Mouse (Mus musculus): ENCODE data around the gene Ifnar1. TPM values are rescaled to one million over a fixed set of nuclear protein-coding genes. Genes with fewer than 3 reads are reported as not detected.
"Not testable (repeated sequence)": the region's sequence is repeated elsewhere in the genome, so short reads cannot be mapped to it uniquely, and the experiment has no call there.

Gene Ifnar1
- total RNA-seq, 2 experiments from 2014 or later: 11.3 to 15.4 TPM

DNA sequence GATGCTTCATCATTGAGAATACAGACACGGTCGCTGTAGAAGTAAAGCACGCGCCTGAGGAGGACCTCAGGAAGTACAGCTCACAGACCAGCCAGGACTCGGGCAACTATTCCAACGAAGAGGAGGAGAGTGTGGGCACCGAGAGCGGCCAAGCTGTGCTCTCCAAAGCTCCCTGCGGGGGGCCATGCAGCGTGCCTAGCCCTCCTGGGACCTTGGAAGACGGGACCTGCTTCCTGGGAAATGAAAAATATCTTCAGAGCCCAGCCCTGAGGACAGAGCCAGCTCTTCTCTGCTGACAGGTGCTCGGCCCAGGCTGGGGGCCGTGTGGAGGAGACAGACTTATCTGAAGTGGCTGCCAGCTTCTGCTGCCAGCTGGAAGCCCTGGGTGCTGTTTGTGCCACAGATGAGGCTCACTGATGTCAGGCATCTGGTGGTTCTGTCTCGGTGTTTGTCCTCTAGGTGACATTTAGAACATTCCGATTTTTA lies 20.1 kb downstream of the Ifnar1 start:
- peak; percentile 81 for DNase-seq

DNA sequence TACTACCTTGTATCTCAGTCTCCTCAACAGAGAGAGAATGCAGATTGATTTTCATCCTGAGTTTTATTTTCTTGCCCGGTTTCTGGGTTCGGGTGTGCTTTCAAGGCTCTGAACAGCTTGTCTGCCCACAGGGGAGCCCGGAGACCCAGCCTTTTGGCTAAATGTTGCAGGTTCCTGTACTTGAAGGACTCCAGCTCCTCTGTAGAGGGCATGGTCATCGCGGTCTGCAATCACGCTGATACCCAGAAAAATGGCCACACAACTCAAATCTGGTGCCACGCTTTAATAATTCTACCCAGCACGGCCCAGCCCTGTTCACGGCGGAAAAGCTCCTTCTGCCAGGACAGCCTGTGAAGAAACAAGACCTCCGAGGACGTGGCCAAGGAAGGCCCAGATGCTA lies 21.4 kb downstream of the Ifnar1 start:
- DNase-seq: no peak

DNA sequence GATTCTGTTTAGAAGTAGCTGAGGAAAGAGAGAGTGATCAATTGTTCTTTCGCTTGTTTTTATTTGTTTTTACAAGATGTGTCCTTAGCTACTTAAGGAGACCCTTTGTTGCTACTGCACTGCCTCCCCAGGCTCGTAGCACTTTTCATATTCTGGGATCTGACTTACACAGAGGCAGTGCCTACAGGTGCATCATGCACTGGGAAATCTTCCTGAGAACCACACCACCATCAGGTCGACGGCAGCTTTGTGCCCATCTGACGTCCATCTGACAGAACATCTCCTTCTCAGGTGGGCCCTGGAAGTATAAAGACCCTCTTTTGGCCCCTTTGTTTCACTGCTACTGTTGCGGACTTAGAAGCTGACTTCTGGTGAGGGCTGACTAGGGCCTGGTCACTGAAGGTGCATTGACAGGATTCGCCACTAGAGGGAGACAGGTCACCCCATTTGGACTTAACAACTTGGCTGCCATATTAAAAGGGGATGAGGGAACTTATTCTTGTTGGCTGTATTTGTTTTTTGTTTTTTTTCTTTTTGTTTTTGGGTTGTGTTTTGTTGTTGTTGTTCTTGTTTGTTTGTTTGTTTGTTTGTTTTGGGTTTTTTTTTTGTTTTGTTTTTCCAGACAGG lies 27.2 kb downstream of the Ifnar1 start:
- peak; percentile 57 for DNase-seq

DNA sequence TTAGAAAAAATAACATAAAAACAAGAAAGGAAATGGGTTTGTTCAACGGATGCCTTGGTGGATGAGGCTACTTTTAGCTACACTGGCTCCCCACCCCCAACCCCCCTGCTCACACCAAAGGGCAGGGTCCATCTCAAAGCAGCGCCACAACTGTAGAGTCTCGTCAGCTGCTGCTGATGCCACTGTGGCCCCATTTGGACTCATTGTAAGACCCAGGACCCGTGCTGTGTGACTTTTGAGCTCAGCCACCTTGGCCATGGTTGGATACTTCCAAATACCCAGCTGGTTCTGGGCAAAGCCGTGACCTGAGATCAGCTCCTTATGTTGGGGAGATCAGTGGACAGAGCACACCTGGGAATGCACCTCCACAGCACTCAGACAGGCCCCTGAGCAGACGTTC lies 28.1 kb downstream of the Ifnar1 start:
- no peak for DNase-seq

DNA sequence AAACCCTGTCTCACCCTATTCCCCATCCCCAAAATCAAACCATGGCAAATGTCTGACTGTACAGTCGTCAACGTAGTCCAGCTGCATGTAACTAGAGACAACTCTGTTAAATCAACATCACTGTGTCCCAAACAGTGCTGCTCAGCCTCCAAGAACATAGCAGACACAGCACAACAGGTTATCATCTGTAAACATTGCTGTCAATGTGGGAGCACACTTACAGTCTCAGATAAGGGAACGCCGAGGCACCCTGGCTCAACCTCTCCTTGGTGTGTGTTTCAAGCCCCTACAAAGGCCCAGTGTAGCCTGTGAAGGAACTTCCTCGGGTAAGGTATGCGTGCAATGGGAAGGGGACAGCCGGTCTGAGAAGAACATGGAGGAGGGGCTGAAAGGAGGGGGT lies 32.0 kb downstream of the Ifnar1 start:
- no peak for DNase-seq

DNA sequence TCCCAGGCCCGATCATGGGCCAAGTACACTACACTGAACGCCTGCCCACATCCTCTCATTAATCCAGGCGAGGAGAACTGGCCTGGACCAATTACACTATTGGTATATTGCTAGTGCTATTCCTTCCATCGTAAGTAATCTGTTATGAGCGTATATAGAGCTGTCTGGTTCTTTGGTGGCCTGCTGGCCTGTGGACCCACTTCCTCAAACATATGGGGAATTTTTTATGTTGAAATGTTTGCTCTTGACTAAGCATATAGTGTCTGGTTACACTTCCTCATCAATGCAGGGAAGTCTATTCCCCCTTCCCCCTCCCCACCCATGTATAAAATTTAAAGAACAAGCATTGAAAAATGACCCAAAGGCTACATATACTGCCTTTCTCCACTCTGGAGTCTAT lies 37.0 kb downstream of the Ifnar1 start:
- no peak for DNase-seq

DNA sequence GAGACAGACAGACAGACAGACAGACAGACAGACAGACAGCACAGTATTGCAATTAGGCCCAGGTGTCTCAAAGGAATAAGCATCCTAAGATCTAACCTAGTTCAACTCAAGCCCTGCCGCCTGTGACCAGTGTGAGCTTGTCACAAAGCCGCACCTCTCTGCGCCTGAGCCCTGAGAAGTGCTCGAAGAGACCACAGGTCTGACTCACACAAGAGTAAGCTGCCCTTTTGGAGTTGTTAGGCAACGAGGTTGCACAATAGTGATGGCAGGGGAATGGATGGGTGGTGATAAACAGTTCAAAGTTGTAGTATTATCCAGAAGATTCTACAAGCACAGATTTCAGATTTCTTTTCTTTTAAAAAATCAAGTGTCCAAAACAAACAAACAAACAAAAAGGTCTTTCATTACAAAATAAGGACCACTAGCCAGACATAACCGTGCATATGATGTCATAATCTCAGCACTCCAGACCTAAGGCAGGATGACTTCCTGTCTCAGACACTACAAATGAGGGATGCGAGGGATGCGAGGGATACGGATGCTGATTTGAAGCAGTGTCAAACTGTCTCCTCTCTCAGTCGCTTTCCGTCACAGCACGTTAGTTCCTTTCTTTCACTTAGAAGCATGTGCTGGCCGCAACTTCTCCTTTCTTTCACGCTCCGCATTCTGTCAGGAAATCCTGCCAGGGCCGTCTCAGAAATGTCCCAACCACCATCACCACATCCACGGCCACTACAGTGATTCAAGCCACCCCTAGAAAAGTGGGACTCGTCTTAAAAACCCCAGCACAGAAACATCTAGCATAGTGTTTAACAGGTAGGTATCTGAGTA lies 37.7 kb downstream of the Ifnar1 start:
- DNase-seq: peak; percentile 22

DNA sequence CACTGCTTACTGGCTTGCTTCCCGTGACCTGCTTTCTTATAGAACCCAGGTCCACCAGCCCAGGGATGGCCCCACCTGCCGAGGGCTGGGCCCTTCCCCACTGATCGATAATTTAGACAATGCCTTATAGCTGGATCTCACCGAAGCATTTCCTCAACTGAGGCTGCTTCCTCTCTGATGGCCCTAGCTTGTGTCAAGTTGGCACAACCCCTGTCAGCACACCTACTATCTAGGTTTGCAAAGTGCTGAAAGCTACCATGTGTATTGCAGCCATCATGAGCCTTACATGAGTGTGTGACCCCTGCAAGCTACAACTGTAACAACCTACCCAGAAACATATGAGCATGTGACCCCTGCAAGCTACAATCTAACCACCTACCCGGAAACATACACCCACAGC lies 39.2 kb downstream of the Ifnar1 start:
- DNase-seq: no peak

DNA sequence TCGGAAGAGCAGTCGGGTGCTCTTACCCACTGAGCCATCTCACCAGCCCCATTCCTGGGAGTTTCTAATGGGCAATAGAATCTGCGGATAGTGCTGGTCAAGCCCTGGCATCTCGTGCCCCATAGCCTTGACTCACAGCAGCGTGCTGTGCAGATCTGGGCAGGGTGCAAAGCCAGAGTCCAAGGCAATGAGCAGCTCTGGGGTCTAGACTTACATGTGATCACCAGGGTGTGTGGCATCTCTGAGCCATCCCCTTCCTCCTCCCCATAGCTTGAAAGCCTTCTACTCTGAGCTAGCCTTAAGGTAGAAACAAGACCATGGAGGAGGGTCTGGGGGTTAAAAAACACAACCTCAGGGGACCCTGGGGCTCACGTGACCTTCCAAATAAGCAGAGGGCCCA lies 41.2 kb downstream of the Ifnar1 start:
- no peak for DNase-seq

DNA sequence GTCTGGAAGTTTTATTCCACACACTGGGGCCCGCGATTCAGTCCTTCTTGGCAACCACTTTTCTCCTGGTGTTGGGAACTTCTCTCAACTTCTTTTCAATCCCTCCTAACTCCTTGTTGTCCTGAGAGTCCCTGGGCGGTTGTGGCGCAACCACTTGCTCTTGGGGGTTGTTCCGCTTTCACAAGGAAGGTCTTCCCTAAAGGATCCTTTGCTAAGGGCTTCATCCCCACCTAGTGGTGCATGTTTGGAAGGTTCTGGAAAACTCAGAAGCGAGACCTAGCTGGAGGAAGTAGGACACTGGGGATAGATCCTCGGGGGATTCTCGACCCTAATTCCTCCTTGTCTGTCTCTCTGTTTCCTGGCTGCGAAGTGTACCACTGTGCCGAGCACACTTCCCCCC lies 42.0 kb downstream of the Ifnar1 start:
- DNase-seq: peak; percentile 52

DNA sequence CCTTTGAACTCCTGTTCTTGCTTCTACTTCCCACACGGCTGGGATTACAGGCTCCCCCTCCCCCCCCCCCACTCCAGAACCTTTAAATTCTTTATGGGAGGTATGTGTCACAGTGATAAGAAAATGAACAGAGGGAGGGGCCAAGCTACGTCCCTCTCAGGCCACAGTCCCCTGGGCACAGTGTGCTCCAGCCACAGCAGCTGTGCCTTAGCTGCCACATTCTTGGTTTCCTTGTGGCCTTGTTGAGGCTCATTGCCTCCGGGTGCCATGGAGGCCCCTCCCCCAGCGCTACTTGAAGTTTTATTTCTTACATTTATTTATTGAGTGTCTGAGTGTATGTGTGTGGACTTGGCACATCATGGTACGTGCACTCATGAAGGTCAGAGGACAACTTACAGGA lies 42.5 kb downstream of the Ifnar1 start:
- DNase-seq: no peak

DNA sequence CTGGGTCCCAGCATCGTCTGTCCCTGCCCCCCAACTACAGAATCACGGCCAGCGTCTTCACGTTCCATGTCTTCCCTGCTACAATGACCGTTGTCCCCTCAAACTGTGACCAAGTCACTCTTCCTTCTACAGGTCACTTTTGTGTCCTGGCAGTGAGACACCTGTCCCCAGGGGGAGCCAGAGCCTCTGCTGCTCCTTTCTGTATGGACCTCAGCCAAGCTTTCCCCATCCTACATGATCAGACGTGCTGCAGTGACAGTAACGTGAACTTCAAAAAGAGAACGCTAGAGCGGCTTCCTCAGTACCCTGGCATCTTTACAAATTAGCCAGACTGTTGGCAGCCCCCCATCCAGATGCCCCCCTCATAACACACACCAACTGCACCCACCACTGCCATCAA lies 43.5 kb downstream of the Ifnar1 start:
- no peak for DNase-seq

DNA sequence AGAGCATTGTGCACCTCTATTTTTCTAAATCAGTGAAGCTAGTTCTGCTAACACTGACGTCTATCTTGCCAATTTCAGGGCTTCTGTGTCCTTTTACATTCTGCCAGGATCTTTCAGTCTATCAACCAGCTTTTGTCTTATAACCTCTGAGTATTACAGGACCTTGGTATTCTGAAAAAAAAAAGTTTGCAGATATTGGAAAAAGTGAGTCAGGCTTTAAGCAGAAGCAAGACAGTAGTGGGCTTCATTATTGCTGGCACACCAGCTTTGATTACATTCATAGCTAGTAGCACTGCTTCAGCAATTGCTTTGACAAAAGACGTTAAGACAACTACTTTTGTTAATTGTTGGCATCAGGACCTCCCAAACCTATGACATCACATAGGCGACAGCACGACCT lies 45.8 kb downstream of the Ifnar1 start:
- not testable (repeated sequence) for DNase-seq

DNA sequence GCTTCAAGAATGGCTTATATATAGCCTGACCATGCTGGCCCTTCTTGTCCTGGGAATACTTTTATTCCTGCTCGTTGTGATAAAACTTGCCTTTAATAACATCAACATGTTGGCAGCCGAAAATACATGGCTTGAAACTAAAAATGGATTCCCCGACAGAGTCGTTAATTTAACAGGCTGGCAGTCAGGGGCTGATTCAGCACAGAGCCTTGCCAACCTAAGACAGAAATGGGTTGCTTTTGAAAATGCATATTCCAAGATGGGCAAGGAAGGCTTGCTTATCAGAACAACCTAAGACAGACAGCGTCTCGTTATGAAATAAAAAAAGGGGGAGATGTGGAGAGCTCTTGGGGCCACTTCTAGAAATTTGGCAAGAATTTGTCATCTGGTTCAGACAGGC lies 46.8 kb downstream of the Ifnar1 start:
- no peak for DNase-seq

DNA sequence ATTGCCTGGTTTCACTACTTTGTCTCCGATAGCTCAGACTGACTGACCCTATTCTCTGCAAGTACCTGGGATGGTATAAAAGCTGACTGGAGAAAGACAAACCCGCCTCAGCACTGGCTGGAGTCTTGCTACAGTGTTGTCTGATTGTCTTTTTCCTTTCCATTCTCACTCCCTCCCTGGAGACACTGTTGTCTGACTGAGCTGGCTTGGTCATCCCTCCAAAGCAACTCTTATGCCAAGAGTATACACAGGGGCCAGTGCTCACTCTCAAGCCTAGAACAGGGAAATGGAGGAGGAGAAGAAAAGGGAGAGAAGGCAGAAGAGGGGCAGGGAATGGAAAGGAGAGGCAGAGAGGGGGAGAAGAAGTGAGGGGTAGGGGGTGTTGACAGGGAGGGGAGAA lies 47.4 kb downstream of the Ifnar1 start:
- no peak for DNase-seq

DNA sequence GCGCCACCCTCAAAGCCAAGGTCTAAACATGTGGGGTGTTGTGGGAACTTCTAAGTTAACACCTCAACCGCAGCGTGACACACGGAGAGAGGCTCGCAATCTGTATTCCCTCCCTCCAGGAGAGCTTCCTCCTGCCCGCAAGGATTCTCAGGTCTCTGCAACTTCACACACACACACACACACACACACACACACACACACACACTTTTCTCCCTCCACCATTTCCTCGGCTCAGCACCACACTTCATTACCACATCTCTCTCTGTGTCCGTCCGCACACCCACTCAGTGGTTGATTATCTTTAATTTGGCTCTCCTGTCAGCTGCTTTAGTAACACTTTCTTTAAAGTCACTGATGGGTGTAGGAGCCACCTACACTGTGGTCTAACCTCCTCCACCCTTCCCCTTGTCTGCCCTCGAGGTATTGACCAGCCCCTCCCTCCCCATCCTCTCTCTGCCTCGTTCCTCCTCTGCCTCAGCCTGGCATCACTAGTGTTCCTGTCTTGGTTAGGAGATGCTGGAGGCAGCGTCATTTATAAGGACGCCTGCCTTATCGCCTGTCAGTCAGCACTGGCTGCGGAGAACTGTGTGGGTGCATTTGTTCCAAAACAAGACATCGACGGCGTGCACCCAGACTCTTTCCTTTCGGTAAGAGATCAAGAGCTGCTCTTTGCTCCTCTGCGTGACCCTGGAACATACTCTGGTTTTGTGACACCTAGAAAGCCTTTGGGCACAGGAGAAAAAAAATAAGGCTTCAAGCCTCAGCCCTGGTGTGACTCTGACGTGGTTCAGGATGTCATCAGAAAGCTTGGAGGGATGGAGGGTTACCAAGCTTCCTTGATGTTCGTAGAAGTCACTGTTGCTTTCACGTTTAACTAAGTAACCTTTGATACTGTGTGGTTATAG lies 48.3 kb downstream of the Ifnar1 start:
- no peak for DNase-seq

DNA sequence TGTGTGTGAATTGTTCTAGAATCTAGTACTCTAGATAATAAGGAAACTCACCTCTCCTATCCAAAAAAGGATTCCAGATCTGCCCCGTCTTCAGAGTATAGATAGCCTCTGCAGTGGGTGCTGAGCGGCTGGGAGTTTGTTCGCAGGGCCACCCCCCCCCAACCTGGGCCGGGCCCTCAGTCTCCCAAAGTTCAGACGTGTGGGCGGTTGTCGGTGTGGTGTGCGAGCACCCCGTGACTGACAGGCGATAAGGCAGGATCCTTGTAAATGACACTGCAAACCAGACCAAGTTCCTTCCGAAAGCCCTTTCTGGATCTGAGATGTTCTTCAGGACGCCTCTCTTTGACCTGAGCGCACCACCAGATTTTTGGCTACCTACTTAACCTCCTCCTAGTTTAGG lies 49.4 kb downstream of the Ifnar1 start:
- DNase-seq: no peak

DNA sequence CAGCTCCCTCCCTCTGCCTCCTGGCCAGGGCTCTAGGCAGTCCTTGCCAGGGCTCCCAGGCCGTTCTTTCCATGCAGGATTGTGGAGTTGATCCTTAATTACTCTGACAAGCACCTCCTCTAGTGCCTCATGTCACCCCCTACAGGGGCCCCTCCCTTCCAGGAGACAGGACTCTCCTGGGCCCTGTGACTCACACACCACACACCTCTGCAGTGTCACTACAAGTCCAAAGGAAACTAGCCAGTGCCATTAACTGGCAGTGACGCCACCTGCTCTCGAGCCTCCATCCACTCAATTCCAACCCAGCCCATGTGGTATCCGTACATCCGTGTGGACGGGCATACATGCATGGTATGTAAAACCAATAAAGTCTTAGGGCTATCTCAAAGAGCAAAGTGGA lies 49.9 kb downstream of the Ifnar1 start:
- DNase-seq: no peak

DNA sequence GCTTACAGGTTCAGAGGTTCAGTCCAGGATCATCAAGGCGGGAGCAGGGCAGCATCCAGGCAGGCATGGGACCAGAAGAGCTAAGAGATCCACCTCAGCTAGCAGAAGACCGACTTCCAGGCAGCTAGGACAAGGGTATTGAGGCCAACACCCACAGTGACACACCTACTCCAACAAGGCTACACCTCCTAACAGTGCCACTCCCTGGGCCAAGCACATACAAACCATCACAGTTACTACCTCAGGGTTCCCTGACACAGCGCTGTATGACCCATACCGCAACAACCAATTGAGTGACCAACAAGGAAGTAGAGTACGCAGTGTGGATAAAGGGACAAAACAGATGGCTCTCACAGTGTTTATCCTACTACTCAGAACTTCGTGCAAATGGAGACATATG lies 51.3 kb downstream of the Ifnar1 start:
- DNase-seq: no peak

DNA sequence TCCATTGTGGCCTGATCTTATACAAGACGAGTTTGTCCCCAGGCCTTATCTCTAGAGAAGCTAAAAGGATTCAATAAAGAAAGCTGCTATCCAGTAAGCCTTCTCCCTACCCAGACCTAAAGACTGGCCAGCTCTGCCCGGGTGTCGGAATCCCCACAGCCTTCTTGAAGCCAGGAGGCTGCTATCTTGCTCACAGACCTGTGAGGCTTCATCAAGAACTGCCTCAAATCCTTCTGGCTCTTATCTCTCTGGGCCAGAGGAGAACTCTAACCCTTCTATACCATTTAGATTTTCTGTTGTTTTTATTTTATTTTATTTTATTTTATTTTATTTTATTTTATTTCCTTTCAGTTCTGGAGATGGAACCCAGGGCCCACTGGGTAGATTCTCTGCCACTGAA lies 52.0 kb downstream of the Ifnar1 start:
- DNase-seq: no peak

DNA sequence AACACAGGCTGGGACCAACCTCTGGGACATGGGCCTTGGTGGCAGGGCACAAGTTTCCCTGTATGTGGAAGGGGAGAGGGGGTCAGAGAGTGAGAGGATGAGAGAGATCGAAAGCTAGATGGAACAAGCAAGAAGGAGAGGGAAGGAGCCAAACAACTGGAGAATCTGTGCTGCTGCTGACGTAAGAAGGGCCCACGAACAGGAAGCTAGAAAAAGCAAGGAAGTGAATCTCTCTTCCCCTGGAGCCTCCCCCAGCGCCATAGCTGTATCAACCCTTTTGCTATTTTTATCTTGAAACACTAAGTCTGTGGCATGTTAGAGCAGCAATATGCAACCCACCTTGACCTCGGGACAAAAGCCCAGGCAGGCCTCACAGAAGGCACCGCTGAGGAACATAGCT lies 53.0 kb downstream of the Ifnar1 start:
- DNase-seq: no peak

DNA sequence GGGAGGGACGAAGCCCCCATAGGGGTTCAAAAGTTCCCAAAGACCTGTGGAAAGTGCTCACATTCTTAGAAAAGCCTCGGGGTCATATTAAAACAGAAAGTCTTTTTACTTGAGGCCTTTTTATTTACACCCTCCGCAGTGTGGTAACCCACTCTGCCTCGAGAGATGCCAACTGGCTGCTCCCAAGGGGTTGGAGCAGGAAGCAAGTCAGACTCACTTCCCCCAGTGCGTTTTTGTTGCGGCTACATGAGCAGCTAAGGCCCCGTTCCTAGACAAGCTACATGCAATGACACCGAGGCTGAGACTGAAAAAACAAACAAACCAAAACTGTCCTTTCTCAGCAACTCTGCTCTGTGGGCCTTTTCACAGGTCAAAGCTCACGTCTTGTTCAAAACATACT lies 53.5 kb downstream of the Ifnar1 start:
- no peak for DNase-seq

DNA sequence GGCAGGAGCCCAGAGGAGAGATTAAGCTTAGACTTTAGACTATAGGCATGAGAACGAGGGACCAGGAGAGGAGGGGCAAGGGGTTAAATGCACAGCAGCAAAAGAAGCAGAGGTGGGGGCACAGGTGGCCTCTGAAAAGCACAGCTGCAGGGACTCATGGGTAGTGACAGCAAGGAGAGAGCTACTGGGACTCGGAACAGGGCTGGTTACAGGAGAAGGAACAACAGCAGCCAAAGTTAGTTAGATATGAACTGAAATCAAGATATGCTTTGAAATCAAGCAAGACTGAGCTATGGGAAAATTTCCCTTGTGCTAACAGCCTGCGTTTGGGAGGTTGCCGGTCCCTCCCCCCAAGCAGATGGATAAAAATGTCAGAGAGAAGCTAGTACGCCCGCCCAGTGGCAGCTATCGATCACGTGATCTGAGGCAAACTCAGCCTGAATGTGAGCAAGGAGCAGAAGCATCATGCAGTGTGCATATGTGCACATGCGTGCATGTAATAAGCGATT lies 56.6 kb downstream of the Ifnar1 start:
- no peak for DNase-seq
